Mouse (Mus musculus) liver, embryonic 16.5 days (tissue): ENCODE results near the gene Ccdc33. TPM values are rescaled to one million over a fixed set of nuclear protein-coding genes. Genes with fewer than 3 reads are reported as not detected.

Experiments used
- ATAC-seq: fragments of 200-750 bp; cut with Nextera tagmentation; 2 replicates; pipeline ENCODE4 v1.8.0; 2017; ENCODE audit warnings: low read depth, mild to moderate bottlenecking, moderate number of reproducible peaks, moderate library complexity
- H3K27ac ChIP-seq: fragments of 300-500 bp; sonication (generic); 2 replicates; pipeline ENCODE4 v1.5.1; 2014; ENCODE audit warnings: mild to moderate bottlenecking, low read length
- H3K27me3 ChIP-seq: fragments of 300-500 bp; sonication (generic); 2 replicates; pipeline ENCODE4 v1.6.1; 2014; ENCODE audit warnings: low read depth, low read length, mixed read lengths; ENCODE audit not compliant: control insufficient read depth, insufficient read depth
- H3K36me3 ChIP-seq: fragments of 300-500 bp; sonication (generic); 2 replicates; pipeline ENCODE4 v1.6.1; 2014; ENCODE audit warnings: mild to moderate bottlenecking; ENCODE audit not compliant: control insufficient read depth, insufficient read depth
- H3K4me1 ChIP-seq: fragments of 300-500 bp; sonication (generic); 2 replicates; pipeline ENCODE4 v1.6.1; 2014; ENCODE audit warnings: low read depth, low read length, mixed read lengths; ENCODE audit not compliant: control insufficient read depth
- H3K4me2 ChIP-seq: fragments of 300-500 bp; sonication (generic); 2 replicates; pipeline ENCODE4 v1.6.1; 2014; ENCODE audit warnings: low read depth, low read length, mixed read lengths
- H3K4me3 ChIP-seq: fragments of 300-500 bp; sonication (generic); 2 replicates; pipeline ENCODE4 v1.5.1; 2014; ENCODE audit warnings: low read depth, mild to moderate bottlenecking, low read length
- H3K9ac ChIP-seq: fragments of 300-500 bp; sonication (generic); 2 replicates; pipeline ENCODE4 v1.6.1; 2014; ENCODE audit warnings: low read depth, low read length
- H3K9me3 ChIP-seq: fragments of 300-500 bp; sonication (generic); replicated peaks from 2 replicates; pipeline ENCODE4 v1.6.1; 2016; ENCODE audit warnings: low read length; ENCODE audit not compliant: control insufficient read depth
- WGBS: fragments of 180-500 bp; shearing (Covaris S2); extraction: QIAGEN DNeasy Blood & Tissue Kit; methylation state at CpG from one replicate; pipeline ENCODE4 v1.1.7; 2014; ENCODE audit not compliant: insufficient replicate concordance; 5-methylcytosine and 5-hydroxymethylcytosine counted together
- polyA plus RNA-seq: library from polyadenylated mRNA; unstranded; fragments of >200 nt; fragmentation: Nextera tagmentation; extraction: Ambion mirVana; gene quantifications from 2 replicates; pipeline ENCODE4 v1.2.1, GENCODE M21; 2015

Gene Ccdc33
- polyA plus RNA-seq, 1 experiment from 2014 or later = not detected

GRCm38 (mm10) chr9:58038500-58039168 lies 80.0 kb downstream of the Ccdc33 start:
- H3K9ac ChIP-seq = no peak overlapping the region
- WGBS = 33% methylated on average over 19 of the region's 19 CpGs
- H3K27ac ChIP-seq = no peak overlapping the region
- no peaks in the 10 kb centered on the region for H3K36me3 ChIP-seq
- no peaks in the 10 kb centered on the region for H3K9me3 ChIP-seq
- no peak overlapping the region for H3K4me2 ChIP-seq
- H3K4me3 ChIP-seq = no peak overlapping the region
- no peak for ATAC-seq
- no peaks in the 10 kb centered on the region for H3K4me1 ChIP-seq
- H3K27me3 ChIP-seq = no peaks in the 10 kb centered on the region

DNA sequence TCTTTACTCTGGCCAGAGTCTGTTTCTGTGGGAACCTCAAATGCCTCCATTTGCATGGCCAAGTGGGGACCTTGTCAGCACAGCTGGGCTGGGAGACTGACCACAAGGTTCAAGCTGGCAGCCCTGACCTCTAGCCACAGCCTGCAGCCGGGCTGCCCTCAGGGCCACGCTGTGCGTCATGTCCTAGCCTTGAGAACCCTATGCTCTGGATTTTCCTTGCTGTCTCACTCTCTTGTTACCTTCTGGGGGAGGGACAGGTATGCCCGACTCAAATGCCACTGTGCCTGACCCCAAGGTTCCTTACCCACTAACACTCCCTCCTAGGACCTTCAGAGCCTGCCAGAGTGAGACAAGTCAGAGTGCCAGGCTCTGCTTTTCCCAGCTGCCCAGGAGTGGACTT lies 81.7 kb downstream of the Ccdc33 start:
- H3K9ac ChIP-seq = no peak overlapping the region
- H3K9me3 ChIP-seq = no peaks in the 10 kb centered on the region
- no peak for ATAC-seq
- H3K36me3 ChIP-seq = no peaks in the 10 kb centered on the region
- no peaks in the 10 kb centered on the region for H3K4me1 ChIP-seq
- no peak overlapping the region for H3K4me3 ChIP-seq
- no peak overlapping the region for H3K4me2 ChIP-seq
- no peak overlapping the region for H3K27ac ChIP-seq
- H3K27me3 ChIP-seq = no peaks in the 10 kb centered on the region
- 67% methylated on average over 4 of the region's 4 CpGs for WGBS

GRCm38 (mm10) chr9:58035951-58036698 lies 82.5 kb downstream of the Ccdc33 start:
- Histone ChIP-seq H3K27me3 (no peaks in the 10 kb centered on the region), H3K4me3 (no peak overlapping the region), H3K4me1 (no peaks in the 10 kb centered on the region), H3K27ac (no peak overlapping the region), H3K36me3 (no peaks in the 10 kb centered on the region), H3K9ac (no peak overlapping the region), H3K9me3 (no peaks in the 10 kb centered on the region), H3K4me2 (no peak overlapping the region)
- 41% methylated on average over 7 of the region's 7 CpGs for WGBS
- ATAC-seq = no peak

DNA sequence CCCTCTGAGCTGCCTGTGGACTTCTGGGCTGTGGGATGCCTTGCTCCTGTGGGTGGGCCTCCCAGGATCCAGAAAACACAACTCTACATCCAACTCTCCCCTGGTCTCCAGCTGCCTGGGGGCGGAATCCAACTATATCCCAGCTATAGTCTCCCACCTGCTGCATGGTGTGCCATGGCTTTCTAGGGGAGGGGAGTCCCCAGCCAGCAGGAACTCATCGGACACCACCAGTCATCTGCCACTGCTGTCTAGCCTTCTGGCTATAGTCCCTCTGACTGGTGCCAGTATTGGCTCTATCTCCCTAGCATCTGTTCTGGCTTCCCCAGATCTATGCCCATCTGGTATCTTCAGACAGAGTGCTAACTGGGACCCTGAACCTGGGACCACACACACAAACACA lies 83.1 kb downstream of the Ccdc33 start:
- Histone ChIP-seq H3K9ac (no peak overlapping the region), H3K4me1 (no peaks in the 10 kb centered on the region), H3K9me3 (no peaks in the 10 kb centered on the region), H3K4me3 (no peak overlapping the region), H3K36me3 (no peaks in the 10 kb centered on the region), H3K27ac (no peak overlapping the region), H3K4me2 (no peak overlapping the region), H3K27me3 (no peaks in the 10 kb centered on the region)
- WGBS = 52% methylated on average over 2 of the region's 2 CpGs
- no peak for ATAC-seq

- ATAC-seq = no peak
- Histone ChIP-seq H3K4me3 (no peak overlapping the region), H3K27ac (no peak overlapping the region), H3K4me1 (no peaks in the 10 kb centered on the region), H3K4me2 (no peak overlapping the region), H3K27me3 (no peaks in the 10 kb centered on the region), H3K36me3 (no peaks in the 10 kb centered on the region), H3K9ac (no peak overlapping the region), H3K9me3 (no peaks in the 10 kb centered on the region)
- 44% methylated on average over 5 of the region's 5 CpGs for WGBS
These were observed 86.7 kb downstream of the Ccdc33 start for GRCm38 (mm10) chr9:58031895-58032294.

- no peaks in the 10 kb centered on the region for H3K9me3 ChIP-seq
- no peak overlapping the region for H3K4me2 ChIP-seq
- H3K9ac ChIP-seq = no peak overlapping the region
- no peaks in the 10 kb centered on the region for H3K36me3 ChIP-seq
- H3K4me1 ChIP-seq = no peaks in the 10 kb centered on the region
- 52% methylated on average over 6 of the region's 6 CpGs for WGBS
- H3K4me3 ChIP-seq = no peak overlapping the region
- ATAC-seq = no peak
- no peaks in the 10 kb centered on the region for H3K27me3 ChIP-seq
- no peak overlapping the region for H3K27ac ChIP-seq
These were observed 89.0 kb downstream of the Ccdc33 start for GRCm38 (mm10) chr9:58029635-58030034.

DNA sequence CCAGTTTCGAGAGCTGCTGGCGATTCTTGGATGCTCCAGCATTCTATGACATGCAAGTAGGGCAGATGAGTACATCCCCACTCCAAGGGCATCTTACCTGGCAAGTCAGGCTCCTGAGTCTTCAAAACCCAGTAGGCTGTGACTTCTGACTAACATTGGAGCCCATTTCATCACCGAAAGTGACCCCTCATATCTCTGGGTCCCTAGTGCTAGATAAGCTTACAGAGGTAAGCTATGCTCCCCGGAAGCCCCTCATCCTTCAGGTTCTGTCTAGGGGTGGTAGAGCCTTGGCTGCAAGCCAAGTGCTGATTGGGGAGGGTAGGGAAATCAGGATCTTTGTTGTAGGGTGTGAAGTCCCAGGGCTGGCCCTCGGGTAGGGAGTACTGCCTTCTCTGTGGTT lies 89.8 kb downstream of the Ccdc33 start:
- Histone ChIP-seq H3K4me2 (no peak overlapping the region), H3K27me3 (no peaks in the 10 kb centered on the region), H3K36me3 (no peaks in the 10 kb centered on the region), H3K9ac (no peak overlapping the region), H3K4me1 (no peaks in the 10 kb centered on the region), H3K9me3 (no peaks in the 10 kb centered on the region), H3K4me3 (no peak overlapping the region), H3K27ac (no peak overlapping the region)
- no peak for ATAC-seq
- 43% methylated on average over 5 of the region's 5 CpGs for WGBS

GRCm38 (mm10) chr9:58027426-58028180 lies 91.0 kb downstream of the Ccdc33 start:
- no peak overlapping the region for H3K9ac ChIP-seq
- no peak overlapping the region for H3K27ac ChIP-seq
- ATAC-seq = no peak
- H3K4me3 ChIP-seq = no peak overlapping the region
- no peaks in the 10 kb centered on the region for H3K27me3 ChIP-seq
- WGBS = 20% methylated on average over 2 of the region's 2 CpGs
- H3K4me1 ChIP-seq = no peaks in the 10 kb centered on the region
- no peaks in the 10 kb centered on the region for H3K9me3 ChIP-seq
- H3K4me2 ChIP-seq = no peak overlapping the region
- H3K36me3 ChIP-seq = no peaks in the 10 kb centered on the region

- no peaks in the 10 kb centered on the region for H3K4me1 ChIP-seq
- no peak overlapping the region for H3K9ac ChIP-seq
- no peak overlapping the region for H3K27ac ChIP-seq
- H3K4me2 ChIP-seq = no peak overlapping the region
- 56% methylated on average over 9 of the region's 9 CpGs for WGBS
- no peak for ATAC-seq
- H3K4me3 ChIP-seq = no peak overlapping the region
- H3K9me3 ChIP-seq = no peaks in the 10 kb centered on the region
- no peaks in the 10 kb centered on the region for H3K27me3 ChIP-seq
- H3K36me3 ChIP-seq = no peaks in the 10 kb centered on the region
These were observed 92.6 kb downstream of the Ccdc33 start for GRCm38 (mm10) chr9:58025995-58026394.
